In genomic region chrX:135652173-135652772, GRCm38 (mm10) we compare ENCODE assay signal across 9 mouse cellular contexts. TPM values are rescaled to one million over a fixed set of nuclear protein-coding genes. Genes with fewer than 3 reads are reported as not detected.
DNase-seq lines count a peak whose midpoint lies in the region; ATAC-seq and TF ChIP-seq lines count a peak whose summit lies in the region.
"Had no signal": no experiment of that assay in that cellular context is flagged by ENCODE, and none has a peak within 500 bp of the region (broad histone marks: within the 10 kb centered on the region; RNA-seq: fewer than 3 reads in every experiment).

No protein-coding gene starts in this region.

- TF ChIP-seq EP300 in lung, postnatal 0 days (IDR thresholded peaks at IDR 0.05) = no peak

- ATAC-seq in lung, postnatal 0 days = no peak
- peak; percentile 91 for ATAC-seq in hindbrain, embryonic 16.5 days
- ATAC-seq in megakaryocyte progenitor cell, adult 5-6 weeks (replicated peaks; ENCODE audit: poor library complexity) = peak; percentile 63; the same call in 1 of the 2 replicates

- no peaks in the 10 kb centered on the region for H3K4me1 ChIP-seq in cerebellum, adult 2 months (ENCODE audit: control insufficient read depth, insufficient read depth, low read length)
- no peaks in the 10 kb centered on the region for H3K4me1 ChIP-seq in lung, postnatal 0 days (ENCODE audit: insufficient read depth, low read depth, low read length)
- H3K4me1 ChIP-seq in hindbrain, embryonic 16.5 days (ENCODE audit: control insufficient read depth, insufficient read depth, low read depth, low read length) = no peaks in the 10 kb centered on the region
- H3K4me1 ChIP-seq: heart, embryonic 13.5 days had no signal

- DNase-seq in cerebellum, adult 2 months = peak in 1 of 2 experiments; percentile 25
- DNase-seq in cerebellum, adult 11 months = no peak
- peak; percentile 46 for DNase-seq in lung, postnatal 0 days (ENCODE audit: low spot score)
- DNase-seq in lung, postnatal 25 days (ENCODE audit: low spot score) = no peak
- peak; percentile 9 for DNase-seq in c-Kit-positive CD71-positive TER-119-positive erythroid progenitor cells, embryonic 14.5 days (ENCODE audit: low spot score)
- no peak for DNase-seq in spleen, postnatal 36 days (ENCODE audit: low spot score in 2 of 2)

- no peak for TF ChIP-seq POLR2A in cerebellum, adult 2 months (IDR thresholded peaks at IDR 0.05; ENCODE audit: borderline replicate concordance, insufficient read depth, low read length)

- no peak overlapping the region for H3K4me2 ChIP-seq in lung, postnatal 0 days (replicated peaks; ENCODE audit: low read depth, low read length)
- peak overlapping the region; percentile 29; the same call in 1 of the 2 replicates for H3K4me2 ChIP-seq in hindbrain, embryonic 16.5 days (ENCODE audit: low read length)
- H3K4me2 ChIP-seq: heart, embryonic 13.5 days had no signal

- H3K9me3 ChIP-seq in lung, postnatal 0 days (ENCODE audit: low read length) = no peaks in the 10 kb centered on the region
- no peaks in the 10 kb centered on the region for H3K9me3 ChIP-seq in hindbrain, embryonic 16.5 days (ENCODE audit: control insufficient read depth, low read length)
- H3K9me3 ChIP-seq: heart, embryonic 13.5 days had no signal

- no peak overlapping the region for H3K27ac ChIP-seq in cerebellum, adult 2 months (ENCODE audit: insufficient read depth, low read length)
- H3K27ac ChIP-seq in lung, postnatal 0 days (ENCODE audit: low read length) = no peak overlapping the region
- H3K27ac ChIP-seq in hindbrain, embryonic 16.5 days (ENCODE audit: low read depth, low read length) = no peak overlapping the region
- H3K27ac ChIP-seq: heart, embryonic 13.5 days had no signal

- H3K27me3 ChIP-seq in cerebellum, adult 2 months (ENCODE audit: control insufficient read depth, insufficient read depth, low read length) = no peaks in the 10 kb centered on the region
- H3K27me3 ChIP-seq in lung, postnatal 0 days (replicated peaks; ENCODE audit: insufficient read depth, low read length) = no peaks in the 10 kb centered on the region
- H3K27me3 ChIP-seq in hindbrain, embryonic 16.5 days (replicated peaks; ENCODE audit: control insufficient read depth, insufficient read depth, low read length) = no peaks in the 10 kb centered on the region
- H3K27me3 ChIP-seq: heart, embryonic 13.5 days had no signal

- 26% methylated on average over 9 of the region's 9 CpGs for WGBS in cerebellum, adult 2 months
- 24% methylated on average over 9 of the region's 9 CpGs for WGBS in lung, postnatal 0 days
- WGBS in hindbrain, embryonic 16.5 days = 48% methylated on average over 9 of the region's 9 CpGs

- H3K4me3 ChIP-seq in cerebellum, adult 2 months (replicated peaks; ENCODE audit: insufficient read depth, low read depth, low read length) = no peak overlapping the region
- no peak overlapping the region for H3K4me3 ChIP-seq in lung, postnatal 0 days (ENCODE audit: low read depth, low read length)
- no peak overlapping the region for H3K4me3 ChIP-seq in hindbrain, embryonic 16.5 days (ENCODE audit: low read length)
- H3K4me3 ChIP-seq: heart, embryonic 13.5 days had no signal

- TF ChIP-seq CTCF in cerebellum, adult 2 months (IDR thresholded peaks at IDR 0.05; ENCODE audit: borderline replicate concordance, insufficient read depth, low read depth, low read length) = peak; percentile 17; the same call in 1 of the 2 replicates
- TF ChIP-seq CTCF in lung, postnatal 0 days (IDR thresholded peaks at IDR 0.05) = peak; percentile 58

- H3K36me3 ChIP-seq in lung, postnatal 0 days (ENCODE audit: insufficient read depth, low read length) = no peaks in the 10 kb centered on the region
- no peaks in the 10 kb centered on the region for H3K36me3 ChIP-seq in hindbrain, embryonic 16.5 days (ENCODE audit: control insufficient read depth, insufficient read depth, low read length)
- H3K36me3 ChIP-seq: heart, embryonic 13.5 days had no signal

- no peak overlapping the region for H3K9ac ChIP-seq in lung, postnatal 0 days (replicated peaks; ENCODE audit: low read depth)
- no peak overlapping the region for H3K9ac ChIP-seq in hindbrain, embryonic 16.5 days (ENCODE audit: low read depth, low read length)
- H3K9ac ChIP-seq: heart, embryonic 13.5 days had no signal

RNA-seq across cellular contexts. Expression of gene Prame, which starts 24.8 kb away (rescaled TPM):
- not detected in 2 replicates for polyA plus RNA-seq in cerebellum, adult 2 months (2012; rRNA removed)
- not detected in 2 replicates for polyA plus RNA-seq in lung, postnatal 0 days (2015; fragmentation: Nextera tagmentation; extraction: Ambion mirVana)
- not detected in 2 replicates for polyA plus RNA-seq in hindbrain, embryonic 16.5 days (2015; fragmentation: Nextera tagmentation; extraction: Ambion mirVana)
- total RNA-seq in megakaryocyte progenitor cell, adult 5-6 weeks (2015) = not detected in 2 replicates
- total RNA-seq in megakaryocyte progenitor cell, adult 5-6 weeks (2017) = not detected in 2 replicates
- polyA plus RNA-seq: heart, embryonic 13.5 days had no signal

RNA-seq across cellular contexts. Expression of gene Tcp11x2, which starts 41.3 kb away (rescaled TPM):
- not detected in 2 replicates for polyA plus RNA-seq in cerebellum, adult 2 months (2012; rRNA removed)
- not detected in 2 replicates for polyA plus RNA-seq in lung, postnatal 0 days (2015; fragmentation: Nextera tagmentation; extraction: Ambion mirVana)
- not detected in 2 replicates for polyA plus RNA-seq in hindbrain, embryonic 16.5 days (2015; fragmentation: Nextera tagmentation; extraction: Ambion mirVana)
- total RNA-seq in megakaryocyte progenitor cell, adult 5-6 weeks (2015) = not detected in 2 replicates
- total RNA-seq in megakaryocyte progenitor cell, adult 5-6 weeks (2017) = not detected in 2 replicates
- polyA plus RNA-seq: heart, embryonic 13.5 days had no signal

RNA-seq across cellular contexts. Expression of gene Nxf7, which starts 53.7 kb away (rescaled TPM):
- polyA plus RNA-seq in cerebellum, adult 2 months (2012; rRNA removed) = 0.16 TPM in 2 replicates
- polyA plus RNA-seq in lung, postnatal 0 days (2015; fragmentation: Nextera tagmentation; extraction: Ambion mirVana) = 0.07 TPM in 1 of 2 replicates, not detected in the other
- 0.19 TPM in 1 of 2 replicates, not detected in the other for polyA plus RNA-seq in hindbrain, embryonic 16.5 days (2015; fragmentation: Nextera tagmentation; extraction: Ambion mirVana)
- 0.66 and 1.0 TPM in 2 replicates for total RNA-seq in megakaryocyte progenitor cell, adult 5-6 weeks (2015)
- total RNA-seq in megakaryocyte progenitor cell, adult 5-6 weeks (2017) = 1.0 TPM in 1 of 2 replicates, not detected in the other
- polyA plus RNA-seq: heart, embryonic 13.5 days had no signal

Comparison
In these comparisons a context has a peak if more than half of its experiments do, and no peak if none do; other contexts are left out.
1. DNase-seq: peak in lung, postnatal 0 days (single experiment) and c-Kit-positive CD71-positive TER-119-positive erythroid progenitor cells, embryonic 14.5 days (single experiment); none in cerebellum, adult 11 months (single experiment), lung, postnatal 25 days (single experiment) and spleen, postnatal 36 days (0 of 2).